Mouse (Mus musculus) kidney, adult 2 months (tissue): ENCODE measurements around the gene Setx.

Source experiments
- CTCF ChIP-seq: fragments of 200-500 bp; conservative IDR thresholded peaks from 2 replicates; pipeline ENCODE4 v1.5.1; 2011; ENCODE audit warnings: low read depth, mild to moderate bottlenecking, control low read depth, low read length, moderate library complexity, mixed read lengths; ENCODE audit not compliant: insufficient read depth, insufficient read length
- POLR2A ChIP-seq: fragments of 200-500 bp; IDR thresholded peaks from one replicate; pipeline ENCODE4 v1.6.1; 2011; ENCODE audit warnings: low read depth, low read length, control low read depth

GRCm38 (mm10) chr2:29194547-29195463, 70.8 kb downstream of the Setx start:
- TF ChIP-seq CTCF (peak; percentile 76), POLR2A (no peak)
